Mouse (Mus musculus) right cerebral cortex, postnatal 36 days (tissue): ENCODE data around the gene Etnk1.

Source experiments
- DNase-seq, 2 experiments: peaks; one replicate each; pipeline ENCODE4 v3.0.0; 2022; ENCODE audit warnings: low spot score in 2 of 2, mixed read lengths in 1 of 2

The Etnk1 gene

DNA sequence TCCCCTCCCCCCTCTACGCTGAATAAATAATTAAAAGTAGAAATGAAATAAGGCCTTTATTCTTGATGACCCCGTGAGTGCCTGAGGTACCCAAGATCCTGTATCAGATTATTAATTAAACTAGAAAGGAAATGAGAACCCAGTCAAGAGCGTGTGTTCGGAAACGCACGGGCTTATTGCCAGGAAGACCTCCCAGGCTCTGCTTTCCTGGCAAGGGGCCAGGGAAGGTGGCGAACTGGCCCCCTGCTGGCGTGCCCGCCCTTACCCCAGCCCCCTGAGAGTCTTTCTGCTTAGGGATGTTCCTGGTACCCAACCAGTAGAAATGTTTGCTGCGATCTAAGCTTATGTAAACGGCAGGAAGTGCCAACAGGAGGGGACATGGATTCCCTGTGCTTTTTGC lies 49.2 kb downstream of the Etnk1 start:
- no peak for DNase-seq

GRCm38 (mm10) chr6:143219347-143219746 lies 52.3 kb downstream of the Etnk1 start:
- peak; percentile 28 to 35 for DNase-seq

- no peak for DNase-seq
Measured at GRCm38 (mm10) chr6:143221245-143221644, 54.2 kb downstream of the Etnk1 start.

- DNase-seq, result no peak
Measured at GRCm38 (mm10) chr6:143224057-143224456, 57.0 kb downstream of the Etnk1 start.

DNA sequence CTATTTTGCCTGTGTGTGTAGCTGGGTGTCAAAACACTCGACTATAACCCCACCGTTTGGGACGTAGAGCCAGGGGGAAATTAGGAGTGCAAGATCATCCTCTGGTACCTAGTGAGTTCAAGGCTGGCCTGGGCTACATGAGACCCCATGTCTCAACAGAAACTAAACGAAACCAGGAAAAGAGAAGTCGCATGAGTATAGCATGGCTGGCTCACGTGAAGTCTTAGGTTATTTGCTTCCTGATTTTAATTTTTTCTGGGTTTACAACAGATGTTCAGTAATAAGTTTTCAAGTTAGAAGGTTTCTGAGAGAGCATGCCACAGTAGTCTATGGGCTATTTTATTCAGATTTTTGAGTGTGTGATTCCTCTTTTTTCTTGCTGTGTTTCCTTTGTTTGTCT lies 57.9 kb downstream of the Etnk1 start:
- no peak for DNase-seq

DNA sequence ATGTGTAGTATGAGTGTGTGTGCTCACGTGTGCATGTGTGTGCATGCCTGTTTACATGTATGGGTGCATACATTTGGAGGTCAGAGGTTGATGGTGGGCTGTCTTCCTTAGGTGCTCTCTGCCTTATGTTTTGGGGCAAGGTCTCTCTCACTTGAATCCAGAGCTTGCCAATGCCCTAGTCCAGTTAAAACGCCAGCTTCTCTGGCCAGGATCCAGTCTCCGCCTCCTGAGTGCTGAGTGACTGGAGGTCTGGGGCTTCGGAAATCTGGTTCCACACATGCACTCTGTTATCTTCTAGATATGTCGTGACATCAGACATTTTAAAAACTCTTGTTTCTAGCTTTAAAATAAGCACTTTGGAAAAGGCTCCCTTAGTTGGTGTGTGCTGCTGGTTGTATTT lies 61.7 kb downstream of the Etnk1 start:
- no peak for DNase-seq

GRCm38 (mm10) chr6:143229906-143230305 lies 62.9 kb downstream of the Etnk1 start:
- DNase-seq, result no peak

- peak in 1 of 2 experiments; percentile 50 for DNase-seq
Measured at GRCm38 (mm10) chr6:143230888-143231287, 63.9 kb downstream of the Etnk1 start.

DNA sequence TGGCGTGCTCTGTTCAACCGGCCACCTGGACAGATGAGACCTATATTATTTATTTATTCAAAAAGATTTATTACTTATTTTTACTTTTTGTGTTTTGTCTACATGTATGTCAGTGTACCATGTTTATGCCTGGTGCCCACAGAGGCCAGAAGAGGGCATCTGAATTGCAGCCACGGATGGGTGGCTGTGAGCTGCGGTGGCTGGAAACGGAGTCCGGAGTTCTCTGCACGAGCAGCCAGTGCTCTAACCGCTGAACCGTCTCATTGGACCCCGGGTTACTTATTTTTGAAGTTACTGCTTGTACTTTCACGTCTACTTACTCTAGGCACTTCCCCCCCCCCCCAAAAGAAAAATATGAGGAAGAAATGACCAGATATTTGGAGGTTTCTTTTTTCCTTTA lies 65.7 kb downstream of the Etnk1 start:
- DNase-seq, result no peak

- DNase-seq, result no peak
Measured at GRCm38 (mm10) chr6:143234868-143235267, 67.8 kb downstream of the Etnk1 start.

GRCm38 (mm10) chr6:143239362-143240074 lies 72.5 kb downstream of the Etnk1 start:
- no peak for DNase-seq

DNA sequence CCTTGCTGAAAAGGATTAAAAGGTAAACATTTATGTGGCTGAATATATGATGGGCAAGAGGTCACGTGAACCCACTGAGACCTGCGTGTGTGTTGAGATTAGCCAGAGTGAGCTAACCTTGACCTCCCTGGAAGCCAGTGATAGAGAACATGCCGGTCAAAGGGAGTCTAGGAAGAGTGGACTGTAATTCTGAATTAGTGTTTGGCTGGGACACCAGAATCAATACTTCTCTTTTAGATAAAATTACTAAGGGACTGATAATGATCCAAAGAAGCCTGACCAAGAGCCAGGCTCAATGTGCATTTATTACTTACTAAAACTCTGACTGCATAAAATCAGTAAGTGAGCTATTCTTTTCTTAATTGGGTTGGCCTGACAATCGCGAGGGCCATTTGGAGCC lies 76.2 kb downstream of the Etnk1 start:
- DNase-seq, result no peak

GRCm38 (mm10) chr6:143257921-143258320 lies 90.9 kb downstream of the Etnk1 start:
- DNase-seq, result no peak

- no peak for DNase-seq
Measured at GRCm38 (mm10) chr6:143259169-143259629, 92.2 kb downstream of the Etnk1 start.

- DNase-seq, result no peak
Measured at GRCm38 (mm10) chr6:143259870-143260559, 93.0 kb downstream of the Etnk1 start.

GRCm38 (mm10) chr6:143260560-143261288 lies 93.7 kb downstream of the Etnk1 start:
- no peak for DNase-seq

DNA sequence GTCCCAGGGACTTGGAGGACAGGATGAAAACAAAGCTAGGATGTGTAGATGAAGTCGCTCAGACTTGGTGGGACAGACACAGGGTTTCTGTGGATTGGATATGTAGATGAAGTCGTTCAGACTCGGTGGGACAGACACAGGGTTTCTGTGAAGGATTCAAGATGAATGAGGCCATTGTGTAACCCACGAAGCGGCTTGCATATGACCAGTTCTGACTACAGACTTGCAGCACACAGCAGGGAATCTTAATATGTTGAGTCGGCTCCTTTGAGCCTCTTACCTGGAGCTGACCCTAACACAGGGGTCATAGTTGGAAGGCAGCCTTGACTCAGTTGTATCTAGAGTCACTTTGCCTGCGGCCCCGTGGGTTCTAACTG lies 94.3 kb downstream of the Etnk1 start:
- no peak for DNase-seq

DNA sequence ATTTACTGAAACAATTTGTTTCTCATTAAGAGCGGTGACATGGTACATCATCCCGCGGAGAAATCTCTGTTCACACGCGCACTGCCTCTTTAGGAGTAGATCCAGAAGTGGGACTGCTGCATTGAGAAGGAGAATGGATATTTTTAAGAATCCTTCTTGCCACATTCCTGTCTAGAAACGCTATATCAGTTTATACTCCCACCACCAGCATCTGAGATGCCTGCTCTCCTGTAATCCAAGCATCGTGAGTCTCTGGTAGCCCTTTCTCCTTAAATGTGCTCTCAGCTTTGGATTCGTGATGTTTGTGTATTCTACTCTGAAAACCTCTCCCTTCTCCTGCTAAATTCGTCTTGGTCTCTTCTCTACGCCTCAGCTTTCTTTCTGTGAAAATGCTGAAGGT lies 98.5 kb downstream of the Etnk1 start:
- peak in 1 of 2 experiments; percentile 21 for DNase-seq

DNA sequence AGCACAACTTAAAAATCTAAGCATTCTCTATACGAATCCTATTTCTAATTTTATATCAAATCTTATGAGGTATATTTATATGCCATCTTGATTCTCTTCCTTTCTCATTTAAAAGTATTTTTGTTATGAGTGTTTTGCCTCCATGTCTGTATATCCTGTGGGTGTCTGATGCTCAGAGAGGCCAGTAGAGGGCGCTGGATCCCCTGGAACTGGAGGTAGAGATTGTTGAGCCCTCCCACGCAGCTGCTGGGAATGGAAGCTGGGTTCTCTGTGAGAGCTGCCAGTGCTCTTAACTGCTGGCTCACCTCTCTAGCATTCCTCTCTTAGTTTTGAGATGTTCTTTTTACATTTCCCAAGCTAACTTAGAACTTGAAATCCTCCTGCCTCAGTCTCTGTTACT lies 112.2 kb downstream of the Etnk1 start:
- DNase-seq, result no peak
